Mouse (Mus musculus) testis, adult 2 months (tissue): Measurements from ENCODE around the gene Lag3.

ENCODE experiments used
- CTCF ChIP-seq: fragments of 200-500 bp; IDR thresholded peaks from 2 replicates; pipeline ENCODE4 v1.5.1; 2012; ENCODE audit warnings: low read depth, mild to moderate bottlenecking, inconsistent platforms, low read length, moderate library complexity; ENCODE audit not compliant: control insufficient read depth, insufficient read depth, insufficient replicate concordance
- POLR2A ChIP-seq: fragments of 200-500 bp; IDR thresholded peaks from 2 replicates; pipeline ENCODE4 v1.6.1; 2012; ENCODE audit warnings: low read depth, mild to moderate bottlenecking, inconsistent platforms, low read length, moderate library complexity; ENCODE audit not compliant: control insufficient read depth

DNA sequence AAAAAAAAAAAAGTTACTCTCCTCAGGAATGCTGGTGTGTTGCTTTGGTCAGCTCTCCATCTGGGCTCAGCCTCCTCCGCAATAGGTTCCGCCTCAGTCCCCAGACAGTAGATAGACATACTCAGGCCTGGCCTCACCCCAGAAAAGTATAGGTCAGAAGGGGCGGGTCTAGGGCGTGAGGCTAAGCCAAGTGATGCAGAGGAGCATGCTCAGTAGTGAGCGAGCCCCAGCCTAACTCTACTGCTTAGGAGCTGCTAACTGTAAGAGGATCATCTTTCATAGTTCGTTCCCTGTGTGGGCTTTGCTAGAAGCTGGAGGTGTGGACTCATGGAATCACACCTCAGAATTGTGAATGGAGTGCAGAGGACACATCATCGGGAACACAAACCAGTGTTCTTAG lies 27.0 kb upstream of the Lag3 start:
- TF ChIP-seq POLR2A (no peak), CTCF (no peak)
